Mouse (Mus musculus): ENCODE data around the gene Gm10377. TPM values are rescaled to one million over a fixed set of nuclear protein-coding genes. Genes with fewer than 3 reads are reported as not detected.
"Not testable (repeated sequence)": the region's sequence is repeated elsewhere in the genome, so short reads cannot be mapped to it uniquely, and the experiment has no call there.

Gm10377 gene
- not detected in 2 replicates for polyA plus RNA-seq (2015; fragmentation: Nextera tagmentation; extraction: Ambion mirVana)

DNA sequence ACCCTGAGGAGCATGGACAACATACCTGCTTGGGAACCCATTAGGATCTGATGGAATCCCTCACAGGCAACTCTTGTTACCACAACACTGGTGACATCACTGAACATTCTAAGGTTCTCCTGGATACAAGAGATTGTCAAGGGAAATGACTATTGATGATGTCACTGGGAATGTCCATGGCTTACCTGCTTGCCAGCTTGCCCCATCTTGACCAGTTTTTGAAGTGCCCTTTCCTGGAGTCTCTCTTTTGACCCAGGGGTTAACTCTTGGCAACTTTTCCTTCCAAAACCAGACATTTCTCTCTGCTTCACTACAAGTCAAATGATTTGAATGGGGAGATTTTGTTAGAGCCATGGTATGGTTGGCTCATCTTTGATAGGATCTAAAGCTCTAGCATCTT lies at the start of gene Gm10377:
TSS of gene Gm10377 (minus strand) at position 101 of the 400 bp plus-strand sequence.
- H3K27me3 ChIP-seq (replicated peaks); H3K9ac ChIP-seq; H3K4me1 ChIP-seq; H3K4me3 ChIP-seq; H3K9me3 ChIP-seq; H3K36me3 ChIP-seq (replicated peaks); H3K27ac ChIP-seq; H3K4me2 ChIP-seq; ATAC-seq (replicated peaks): not testable (repeated sequence)

- H3K4me1 ChIP-seq; ATAC-seq (replicated peaks); H3K4me2 ChIP-seq; H3K9me3 ChIP-seq; H3K27me3 ChIP-seq (replicated peaks); H3K27ac ChIP-seq; H3K9ac ChIP-seq; H3K36me3 ChIP-seq (replicated peaks); H3K4me3 ChIP-seq: not testable (repeated sequence)
- WGBS, result 71% methylated on average over 1 of the region's 1 CpGs
Measured at GRCm38 (mm10) chr14:42768721-42769120, 29.1 kb downstream of the Gm10377 start, which contains the start of gene Gm3015. Gene Gm3015 (minus strand): TSS chr14:42768821.

Other genes starting within 250 kb of the Gm10377 start
- gene Gm17124, start 198.1 kb downstream of the Gm10377 start, polyA plus RNA-seq (2015; fragmentation: Nextera tagmentation; extraction: Ambion mirVana), result not detected in 2 replicates
- gene Gm3633, start 156.1 kb downstream of the Gm10377 start, polyA plus RNA-seq (2015; fragmentation: Nextera tagmentation; extraction: Ambion mirVana), result not detected in 2 replicates
- not detected in 2 replicates for gene Gm10378, start 142.0 kb downstream of the Gm10377 start, polyA plus RNA-seq (2015; fragmentation: Nextera tagmentation; extraction: Ambion mirVana)
- not detected in 2 replicates for gene Gm3015, start 29.2 kb downstream of the Gm10377 start, polyA plus RNA-seq (2015; fragmentation: Nextera tagmentation; extraction: Ambion mirVana)
- gene Gm21977, start 55.5 kb upstream of the Gm10377 start, polyA plus RNA-seq (2015; fragmentation: Nextera tagmentation; extraction: Ambion mirVana), result not detected in 2 replicates
- not detected in 2 replicates for gene Gm8082, start 195.6 kb upstream of the Gm10377 start, polyA plus RNA-seq (2015; fragmentation: Nextera tagmentation; extraction: Ambion mirVana)
- gene Gm10376, start 217.6 kb upstream of the Gm10377 start, polyA plus RNA-seq (2015; fragmentation: Nextera tagmentation; extraction: Ambion mirVana), result not detected in 2 replicates

Data from midbrain, embryonic 15.5 days (tissue).